Mouse (Mus musculus) embryonic facial prominence, embryonic 15.5 days (tissue): ENCODE data around the gene Tgm5. TPM values are rescaled to one million over a fixed set of nuclear protein-coding genes. Genes with fewer than 3 reads are reported as not detected.
A peak's percentile ranks its signal among the peaks of the same experiment; 100 is the strongest.
"Not testable (repeated sequence)": the region's sequence is repeated elsewhere in the genome, so short reads cannot be mapped to it uniquely, and the experiment has no call there.

Experiments
- ATAC-seq: fragments of 200-750 bp; cut with Nextera tagmentation; 2 replicates; pipeline ENCODE4 v1.8.0; 2017; ENCODE audit warnings: low read depth, moderate TSS enrichment; ENCODE audit not compliant: insufficient number of reproducible peaks, low FRiP score, low TSS enrichment
- H3K27ac ChIP-seq: fragments of 300-500 bp; sonication (generic); replicated peaks from 2 replicates; pipeline ENCODE4 v1.5.1; 2015; ENCODE audit warnings: mild to moderate bottlenecking, inconsistent platforms
- H3K27me3 ChIP-seq: fragments of 300-500 bp; sonication (generic); 2 replicates; pipeline ENCODE4 v1.6.1; 2015; ENCODE audit warnings: inconsistent platforms
- H3K36me3 ChIP-seq: fragments of 300-500 bp; sonication (generic); 2 replicates; pipeline ENCODE4 v1.6.1; 2015; ENCODE audit warnings: mild to moderate bottlenecking, inconsistent platforms
- H3K4me1 ChIP-seq: fragments of 300-500 bp; sonication (generic); 2 replicates; pipeline ENCODE4 v1.6.1; 2015; ENCODE audit warnings: inconsistent platforms
- H3K4me2 ChIP-seq: fragments of 300-500 bp; sonication (generic); replicated peaks from 2 replicates; pipeline ENCODE4 v1.6.1; 2015; ENCODE audit warnings: mild to moderate bottlenecking, inconsistent platforms
- H3K4me3 ChIP-seq: fragments of 300-500 bp; sonication (generic); replicated peaks from 2 replicates; pipeline ENCODE4 v1.5.1; 2015; ENCODE audit warnings: mild to moderate bottlenecking, inconsistent platforms
- H3K9ac ChIP-seq: fragments of 300-500 bp; sonication (generic); 2 replicates; pipeline ENCODE4 v1.6.1; 2015; ENCODE audit warnings: inconsistent platforms
- H3K9me3 ChIP-seq: fragments of 300-500 bp; sonication (generic); replicated peaks from 2 replicates; pipeline ENCODE4 v1.6.1; 2016; ENCODE audit warnings: inconsistent platforms
- WGBS: fragments of 180-500 bp; shearing (Covaris S2); methylation state at CpG from one replicate; pipeline ENCODE4 v1.1.7; 2015; 5-methylcytosine and 5-hydroxymethylcytosine counted together
- polyA plus RNA-seq: library from polyadenylated mRNA; unstranded; fragments of >200 nt; fragmentation: Nextera tagmentation; extraction: Ambion mirVana; gene quantifications from 2 replicates; pipeline ENCODE4 v1.2.1, GENCODE M21; 2015

Gene Tgm5
- polyA plus RNA-seq, 1 experiment from 2014 or later: 3.5 TPM

DNA sequence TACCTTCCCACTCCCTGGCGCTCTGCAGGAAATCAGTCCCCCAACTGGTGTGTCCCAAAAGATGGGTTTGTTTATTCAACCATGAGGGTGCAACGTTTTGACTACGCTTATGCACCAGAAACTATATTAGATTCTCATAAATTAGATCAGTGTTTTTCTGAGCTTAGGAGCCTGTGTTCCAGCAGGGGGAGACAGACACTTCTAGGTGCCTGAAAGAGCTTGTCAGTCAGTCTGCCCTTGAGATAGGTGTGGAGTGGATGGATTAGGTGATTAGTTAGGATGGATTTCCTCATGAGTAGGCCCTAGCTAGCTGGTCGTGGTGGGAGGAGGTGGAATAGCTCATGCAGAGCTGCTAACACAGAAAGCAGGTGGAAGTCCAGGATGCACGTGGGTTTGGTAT lies 44.5 kb downstream of the Tgm5 start:
- no peaks in the 10 kb centered on the region for H3K36me3 ChIP-seq
- no peak overlapping the region for H3K4me2 ChIP-seq
- no peak overlapping the region for H3K4me3 ChIP-seq
- 42% methylated on average over 5 of the region's 5 CpGs for WGBS
- no peaks in the 10 kb centered on the region for H3K4me1 ChIP-seq
- no peak overlapping the region for H3K27ac ChIP-seq
- no peak overlapping the region for H3K9ac ChIP-seq
- ATAC-seq: no peak
- no peaks in the 10 kb centered on the region for H3K27me3 ChIP-seq
- no peaks in the 10 kb centered on the region for H3K9me3 ChIP-seq

DNA sequence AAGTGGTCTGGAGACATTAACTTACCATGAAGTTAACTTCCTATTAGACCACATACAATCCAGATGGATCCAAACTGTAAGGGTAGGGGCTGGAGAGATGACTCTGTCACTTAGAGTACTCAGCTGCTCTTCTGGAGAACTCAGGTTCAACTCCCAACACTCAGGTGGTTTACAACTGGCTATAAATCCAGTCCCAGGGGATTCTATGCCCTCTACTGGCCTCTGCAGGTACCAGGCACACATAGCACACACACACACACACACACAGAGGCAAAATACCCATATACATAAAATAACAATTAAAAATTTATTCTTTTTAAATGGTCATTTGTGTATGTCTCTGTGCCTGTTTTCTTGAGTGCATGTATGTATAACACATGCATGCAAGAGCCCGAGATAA lies 46.3 kb downstream of the Tgm5 start:
- no peaks in the 10 kb centered on the region for H3K36me3 ChIP-seq
- no peak for ATAC-seq
- 91% methylated on average over 1 of the region's 1 CpGs for WGBS

DNA sequence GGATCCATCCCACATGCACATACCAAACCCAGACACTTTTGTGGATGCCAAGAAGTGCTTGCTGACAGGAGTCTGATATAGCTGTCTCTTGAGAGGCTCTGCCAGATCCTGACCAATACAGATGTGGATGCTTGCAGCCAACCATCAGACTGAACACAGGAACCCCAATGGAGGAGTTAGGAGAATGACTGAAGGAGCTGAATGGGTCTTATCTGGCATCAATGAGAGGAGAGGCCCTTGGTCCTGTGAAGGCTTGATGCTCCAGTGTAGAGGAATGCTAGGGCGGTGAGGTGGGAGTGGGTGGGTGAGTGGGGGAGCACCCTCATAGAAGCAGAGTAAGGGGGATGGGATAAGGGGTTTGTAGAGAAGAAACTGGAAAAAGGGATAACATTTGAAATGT lies 46.8 kb downstream of the Tgm5 start:
- H3K27me3 ChIP-seq, H3K9ac ChIP-seq, H3K36me3 ChIP-seq, H3K27ac ChIP-seq, H3K4me2 ChIP-seq, H3K4me3 ChIP-seq, ATAC-seq, H3K4me1 ChIP-seq, H3K9me3 ChIP-seq: not testable (repeated sequence)
- 88% methylated on average over 1 of the region's 1 CpGs for WGBS

More for the DNA sequence above, 46.3 kb downstream of the Tgm5 start:
- H3K9me3 ChIP-seq: no peaks in the 10 kb centered on the region
- no peaks in the 10 kb centered on the region for H3K4me1 ChIP-seq
- no peaks in the 10 kb centered on the region for H3K27me3 ChIP-seq
- H3K4me3 ChIP-seq: no peak overlapping the region
- H3K4me2 ChIP-seq: no peak overlapping the region
- no peak overlapping the region for H3K9ac ChIP-seq
- no peak overlapping the region for H3K27ac ChIP-seq

DNA sequence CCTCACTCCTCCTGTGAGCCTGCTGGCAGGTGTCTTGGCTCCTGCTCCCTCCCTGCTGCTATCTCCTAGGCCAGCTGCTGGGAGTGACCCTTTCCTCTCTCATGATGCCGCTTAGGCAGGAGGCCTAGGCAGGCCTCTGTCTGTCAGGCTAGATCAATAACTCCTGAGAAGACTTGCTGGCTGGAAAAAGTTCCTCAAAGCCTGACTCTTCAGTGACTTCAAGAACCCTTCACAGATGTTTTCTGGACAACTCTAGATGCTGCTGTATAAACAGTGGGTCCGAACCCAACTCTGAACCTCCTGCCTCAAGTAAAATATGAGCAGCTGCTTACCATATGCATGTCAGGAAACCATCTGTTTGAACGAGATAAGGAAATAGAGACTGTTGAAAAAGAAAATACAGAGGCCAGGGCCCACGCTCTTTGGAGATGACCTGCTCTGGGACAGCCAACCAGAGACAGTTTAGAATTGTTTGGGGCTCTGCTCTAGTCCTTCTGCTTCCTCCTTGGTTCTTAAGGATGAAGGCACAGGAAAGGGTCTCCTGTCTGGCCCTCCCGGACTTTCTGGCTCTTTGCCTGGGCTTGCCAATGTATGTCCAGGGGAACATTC lies 48.8 kb downstream of the Tgm5 start, which contains the start of gene Epb42:
Gene Epb42 (minus strand): TSS at position 340 of the 609 bp plus-strand sequence.
- no peak for ATAC-seq
- no peak within 1 kb of the TSS for H3K27ac ChIP-seq

DNA sequence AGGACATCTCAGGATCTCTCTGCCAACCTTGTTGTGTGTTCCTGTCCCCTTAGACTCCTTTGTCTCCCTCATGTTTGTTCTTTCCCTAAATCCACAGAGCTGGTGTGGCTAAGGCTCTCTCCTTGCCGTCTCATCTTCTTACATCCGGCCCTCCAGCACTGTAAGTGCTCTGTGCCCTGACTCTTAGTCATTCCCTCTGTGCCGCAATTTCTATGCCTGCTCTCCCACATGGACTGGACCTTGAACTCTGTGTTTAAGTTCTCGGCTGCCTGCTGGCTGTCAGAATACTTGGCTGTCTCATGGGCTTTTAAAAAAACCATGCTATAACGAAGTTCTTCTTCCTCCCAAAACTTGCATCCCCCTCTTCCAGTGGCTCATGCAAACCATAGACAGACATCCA lies 62.7 kb downstream of the Tgm5 start:
- no peak for ATAC-seq

More for the DNA sequence above, 48.8 kb downstream of the Tgm5 start, which contains the start of gene Epb42:
- H3K27me3 ChIP-seq: no peaks in the 10 kb centered on the region
- 64% methylated on average over 5 of the region's 5 CpGs for WGBS
- H3K36me3 ChIP-seq: no peaks in the 10 kb centered on the region
- no peak within 1 kb of the TSS for H3K9ac ChIP-seq
- no peak within 1 kb of the TSS for H3K4me3 ChIP-seq
- H3K9me3 ChIP-seq: no peaks in the 10 kb centered on the region
- H3K4me2 ChIP-seq: no peak within 1 kb of the TSS
- H3K4me1 ChIP-seq: no peaks in the 10 kb centered on the region

DNA sequence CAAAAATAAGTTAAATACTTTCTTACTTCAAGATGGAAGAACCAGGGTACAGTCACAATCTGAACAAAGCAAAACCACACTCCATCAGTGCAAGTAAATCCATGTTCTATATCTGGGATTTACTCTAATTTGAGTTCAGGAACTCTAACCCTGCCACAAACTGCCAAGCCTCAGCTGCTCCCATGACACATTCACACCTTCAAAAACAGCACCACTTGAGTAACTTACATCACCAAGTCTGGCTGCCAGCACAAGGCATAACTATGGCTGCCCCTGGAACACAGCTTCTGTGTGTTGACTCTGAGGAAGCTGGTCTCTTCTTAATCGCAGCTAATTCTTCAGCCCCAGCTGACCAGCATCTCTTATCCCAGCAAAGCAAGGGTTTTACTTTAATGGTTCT lies 68.5 kb downstream of the Tgm5 start:
- no peak overlapping the region for H3K4me3 ChIP-seq
- no peaks in the 10 kb centered on the region for H3K27me3 ChIP-seq
- no peak overlapping the region for H3K27ac ChIP-seq
- H3K4me2 ChIP-seq: no peak overlapping the region
- peaks cover 34% of the 10 kb centered on the region for H3K36me3 ChIP-seq
- no peak overlapping the region for H3K9ac ChIP-seq
- H3K4me1 ChIP-seq: no peaks in the 10 kb centered on the region
- 87% methylated on average over 1 of the region's 1 CpGs for WGBS
- ATAC-seq: no peak
- no peaks in the 10 kb centered on the region for H3K9me3 ChIP-seq

More for the DNA sequence above, 62.7 kb downstream of the Tgm5 start:
- Histone ChIP-seq H3K9ac (no peak overlapping the region), H3K27ac (no peak overlapping the region), H3K36me3 (peaks cover under 1% of the 10 kb centered on the region), H3K4me3 (no peak overlapping the region), H3K4me2 (no peak overlapping the region), H3K27me3 (no peaks in the 10 kb centered on the region), H3K4me1 (no peaks in the 10 kb centered on the region), H3K9me3 (no peaks in the 10 kb centered on the region)
- 69% methylated on average over 5 of the region's 5 CpGs for WGBS

DNA sequence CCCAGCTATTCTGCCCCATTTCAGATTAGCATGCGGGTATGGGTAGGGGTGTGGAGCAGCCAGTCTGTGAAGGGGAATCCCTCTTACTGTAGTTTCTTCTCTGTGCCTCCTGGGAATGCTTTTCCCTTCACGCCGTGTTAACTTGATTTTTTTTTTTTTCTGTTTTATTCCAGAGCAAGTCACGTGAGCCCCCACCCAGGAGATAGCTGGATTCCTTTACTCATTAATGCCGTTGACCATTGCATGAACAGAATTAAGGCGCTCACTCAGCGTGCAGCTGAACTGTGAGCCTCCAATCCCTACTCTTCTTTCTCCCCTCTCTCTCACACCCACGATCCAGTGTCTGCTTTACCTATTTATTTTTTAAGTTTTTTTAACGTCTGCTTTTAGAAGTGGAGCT lies 69.4 kb downstream of the Tgm5 start:
- no peak overlapping the region for H3K27ac ChIP-seq
- peaks cover 35% of the 10 kb centered on the region for H3K36me3 ChIP-seq
- H3K4me2 ChIP-seq: no peak overlapping the region
- no peaks in the 10 kb centered on the region for H3K4me1 ChIP-seq
- H3K9ac ChIP-seq: no peak overlapping the region
- H3K4me3 ChIP-seq: no peak overlapping the region
- no peaks in the 10 kb centered on the region for H3K27me3 ChIP-seq
- 85% methylated on average over 9 of the region's 9 CpGs for WGBS
- no peak for ATAC-seq
- no peaks in the 10 kb centered on the region for H3K9me3 ChIP-seq

DNA sequence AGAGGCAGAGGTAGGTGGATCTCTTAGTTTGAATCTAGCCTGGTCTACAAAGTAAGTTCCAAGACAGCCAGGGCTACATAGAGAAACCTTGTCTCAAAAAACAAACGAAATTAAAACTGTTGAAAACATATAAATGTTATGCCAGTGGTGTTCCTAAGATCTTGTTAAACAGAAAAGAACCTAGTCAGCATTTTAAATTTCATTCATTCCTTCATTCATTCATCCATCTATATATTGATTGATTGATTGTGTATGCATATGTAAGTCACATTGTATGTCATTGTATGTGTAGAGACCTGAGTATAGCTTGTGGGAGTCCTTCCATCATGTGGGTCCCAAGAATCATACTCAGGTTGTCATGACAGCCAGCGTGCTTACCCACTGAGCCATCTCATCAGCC lies 70.1 kb downstream of the Tgm5 start:
- H3K4me1 ChIP-seq: no peaks in the 10 kb centered on the region
- no peak overlapping the region for H3K4me3 ChIP-seq
- WGBS: 85% methylated on average over 2 of the region's 2 CpGs
- H3K36me3 ChIP-seq: peaks cover 39% of the 10 kb centered on the region
- no peaks in the 10 kb centered on the region for H3K27me3 ChIP-seq
- no peak overlapping the region for H3K9ac ChIP-seq
- ATAC-seq: no peak
- no peak overlapping the region for H3K4me2 ChIP-seq
- H3K9me3 ChIP-seq: no peaks in the 10 kb centered on the region
- H3K27ac ChIP-seq: no peak overlapping the region

DNA sequence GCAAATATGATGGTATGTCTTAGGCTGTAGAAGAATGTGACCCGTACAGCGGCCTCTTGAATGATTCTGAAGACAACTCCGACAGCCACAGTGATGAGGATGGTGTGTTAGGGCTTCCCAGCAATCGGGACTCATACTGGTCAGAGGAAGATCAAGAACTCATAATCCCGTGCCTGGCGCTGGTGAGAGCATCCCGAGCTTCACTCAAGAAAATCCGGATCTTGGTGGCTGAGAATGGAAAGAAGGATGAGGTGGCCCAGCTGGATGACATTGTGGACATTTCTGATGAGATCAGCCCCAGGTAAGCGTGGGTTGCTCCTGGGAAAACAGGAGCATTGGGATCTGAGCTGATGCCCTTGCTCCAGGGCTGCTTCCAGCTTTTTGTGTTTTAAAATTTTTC lies 73.0 kb downstream of the Tgm5 start:
- Histone ChIP-seq H3K9ac (no peak overlapping the region), H3K27ac (no peak overlapping the region), H3K36me3 (peaks cover 35% of the 10 kb centered on the region), H3K27me3 (no peaks in the 10 kb centered on the region), H3K4me2 (no peak overlapping the region), H3K4me3 (no peak overlapping the region), H3K4me1 (peaks cover 11% of the 10 kb centered on the region), H3K9me3 (no peaks in the 10 kb centered on the region)
- no peak for ATAC-seq
- WGBS: 91% methylated on average over 9 of the region's 9 CpGs

DNA sequence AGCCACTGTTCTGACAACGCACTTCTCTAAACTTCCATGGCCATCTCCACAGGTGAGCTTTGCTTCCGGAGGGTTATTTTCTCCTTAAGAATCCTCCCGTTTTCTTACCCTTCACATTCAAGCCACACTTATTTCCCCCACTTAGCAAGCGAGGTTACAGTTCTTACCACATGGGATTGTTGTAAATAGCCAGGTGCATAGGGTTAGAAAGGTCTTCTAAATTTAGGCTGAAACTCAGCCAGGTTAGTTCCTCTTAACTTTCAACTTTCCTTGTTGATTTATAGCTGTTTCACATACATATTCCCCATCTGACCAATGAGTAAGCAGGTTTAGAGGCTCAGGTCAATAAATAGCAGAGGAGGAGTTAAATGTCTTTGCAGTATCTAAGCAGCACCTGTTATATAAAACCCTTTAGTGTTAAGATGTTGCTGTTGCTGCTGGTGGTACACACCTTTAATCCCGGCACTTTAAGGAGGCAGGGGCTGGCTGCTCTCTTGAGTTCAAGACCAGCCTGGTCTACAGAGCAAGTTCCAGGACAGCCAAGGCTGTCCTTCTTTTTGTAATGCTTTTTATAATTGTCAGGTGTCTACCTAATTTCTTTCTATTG lies 76.5 kb downstream of the Tgm5 start:
- Histone ChIP-seq H3K4me2 (peak overlapping the region; percentile 78), H3K9me3 (no peaks in the 10 kb centered on the region), H3K4me1 (peaks cover 11% of the 10 kb centered on the region), H3K36me3 (peaks cover 16% of the 10 kb centered on the region), H3K9ac (peak overlapping the region; percentile 63), H3K27me3 (no peaks in the 10 kb centered on the region), H3K27ac (no peak overlapping the region), H3K4me3 (peak overlapping the region; percentile 84)
- WGBS: 22% methylated on average over 5 of the region's 5 CpGs
- ATAC-seq: no peak

DNA sequence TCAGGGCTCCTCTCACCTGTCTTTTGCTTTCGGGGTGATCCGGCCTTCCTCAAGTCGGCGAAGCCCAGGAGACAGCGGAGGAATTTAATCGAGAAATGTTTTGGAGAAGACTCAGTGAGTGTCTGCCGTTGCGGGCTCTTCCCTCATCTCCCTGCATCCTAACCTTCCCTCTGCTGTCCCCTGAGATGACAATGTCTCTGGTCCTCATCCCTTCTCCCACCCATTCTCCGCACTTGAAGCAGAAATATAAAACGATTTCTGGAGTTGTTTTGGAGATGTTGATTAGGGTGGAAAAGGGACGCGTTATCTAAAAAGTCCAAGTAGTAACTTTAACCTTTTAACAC lies 77.0 kb downstream of the Tgm5 start:
- H3K36me3 ChIP-seq: peaks cover 12% of the 10 kb centered on the region
- peak overlapping the region; percentile 63 for H3K9ac ChIP-seq
- WGBS: under 1% methylated on average over 12 of the region's 12 CpGs
- H3K4me1 ChIP-seq: peaks cover 11% of the 10 kb centered on the region
- no peak overlapping the region for H3K27ac ChIP-seq
- no peaks in the 10 kb centered on the region for H3K27me3 ChIP-seq
- H3K9me3 ChIP-seq: no peaks in the 10 kb centered on the region
- peak overlapping the region; percentile 78 for H3K4me2 ChIP-seq
- H3K4me3 ChIP-seq: peak overlapping the region; percentile 84
- ATAC-seq: 0 out of 2 replicates have a peak, but pooled peaks have one; percentile 22
